Mouse (Mus musculus): ENCODE results near the gene E330017A01Rik.
"Not testable (repeated sequence)": the region's sequence is repeated elsewhere in the genome, so short reads cannot be mapped to it uniquely, and the experiment has no call there.

E330017A01Rik gene

DNA sequence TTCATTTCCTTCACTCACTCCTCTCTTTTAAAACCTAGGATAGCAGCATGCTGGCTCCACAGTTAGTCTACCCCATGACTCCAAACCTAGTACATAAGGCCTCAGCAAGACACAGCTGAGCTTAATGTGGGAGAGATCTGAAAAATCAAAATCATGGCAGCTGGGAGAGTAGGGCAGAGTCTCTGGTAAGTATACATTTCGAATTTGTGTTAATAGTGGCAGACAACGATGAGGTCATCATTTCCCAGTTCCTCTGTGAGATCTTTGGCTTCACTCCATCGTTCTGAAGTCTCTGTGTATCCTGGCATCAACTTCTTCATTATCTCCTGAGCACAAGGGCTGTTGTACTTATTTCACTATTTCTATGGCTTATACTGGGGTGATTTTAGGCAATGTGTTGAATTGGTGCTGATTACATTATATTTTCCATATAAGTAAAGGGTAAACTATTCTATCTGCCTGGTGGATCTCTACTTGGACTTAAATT lies at the start of gene E330017A01Rik:
E330017A01Rik (minus strand) TSS at position 51 of the 487 bp plus-strand sequence.
- DNase-seq (ENCODE audit: extremely low spot score) = no peak

DNA sequence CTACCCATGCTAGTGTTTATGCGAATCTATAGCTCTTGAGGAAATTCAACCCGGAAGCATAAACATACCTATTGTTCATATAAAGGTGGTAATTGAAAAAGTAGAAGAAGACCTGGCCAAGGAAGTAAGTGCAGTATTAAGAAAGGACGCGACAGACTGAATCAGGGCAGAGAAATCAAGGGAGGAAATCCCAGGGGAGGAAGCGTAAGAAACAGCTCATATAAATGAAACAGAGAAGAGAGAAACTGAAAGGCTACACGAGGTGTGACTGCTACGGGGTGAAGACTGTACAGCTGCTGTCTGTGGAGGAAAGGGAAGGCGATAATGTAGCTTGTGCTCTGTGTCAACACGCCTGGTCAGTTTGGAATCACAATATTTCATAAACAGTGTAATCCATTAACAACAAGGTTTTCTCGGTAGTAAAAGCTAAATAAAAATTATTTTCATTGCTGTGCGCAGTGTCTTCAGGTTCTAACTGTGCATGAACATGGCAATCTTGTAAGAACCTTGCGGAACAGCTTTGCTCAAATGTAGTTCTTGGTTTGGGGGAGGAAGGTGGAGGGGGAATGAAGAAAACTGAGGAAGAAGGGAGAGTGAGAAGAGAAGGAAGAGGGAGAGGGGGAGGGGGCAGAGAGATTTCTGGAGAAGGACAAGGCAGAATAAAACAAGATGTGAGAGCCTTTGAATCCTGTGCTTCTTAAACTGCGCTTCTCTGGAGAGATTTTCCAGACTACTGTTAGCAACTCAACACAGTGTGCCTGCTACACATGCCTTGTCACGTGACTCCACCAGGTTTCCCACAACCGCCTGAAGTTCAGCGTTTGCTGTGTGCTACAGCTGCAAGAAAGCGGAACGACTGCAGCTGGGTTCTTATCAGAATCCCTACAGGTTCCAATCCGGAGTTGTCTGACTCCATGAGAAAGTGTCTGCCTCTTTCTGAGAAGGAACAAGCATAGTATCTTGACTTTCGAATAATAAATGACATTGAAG lies 47.3 kb upstream of the E330017A01Rik start:
- no peak for DNase-seq (ENCODE audit: extremely low spot score)

DNA sequence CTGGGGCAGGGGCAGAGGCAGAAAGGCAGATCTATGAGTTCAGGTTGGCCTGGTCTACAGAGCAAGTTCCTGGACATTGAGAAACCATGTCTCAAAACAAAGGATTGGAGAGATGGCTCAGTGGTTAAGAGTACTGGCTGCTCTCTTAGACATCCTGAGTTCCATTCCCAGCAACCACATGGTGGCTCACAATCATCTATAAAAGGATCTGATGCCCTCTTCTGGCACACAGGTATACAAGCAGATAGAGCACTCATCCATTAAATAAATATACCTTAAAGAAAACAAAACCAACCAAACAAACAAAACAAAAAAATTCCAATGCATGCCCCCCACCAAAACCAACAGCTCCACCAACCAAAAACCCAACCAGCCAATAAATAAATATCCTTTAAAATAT lies 46.0 kb upstream of the E330017A01Rik start:
- DNase-seq (ENCODE audit: extremely low spot score) = no peak

DNA sequence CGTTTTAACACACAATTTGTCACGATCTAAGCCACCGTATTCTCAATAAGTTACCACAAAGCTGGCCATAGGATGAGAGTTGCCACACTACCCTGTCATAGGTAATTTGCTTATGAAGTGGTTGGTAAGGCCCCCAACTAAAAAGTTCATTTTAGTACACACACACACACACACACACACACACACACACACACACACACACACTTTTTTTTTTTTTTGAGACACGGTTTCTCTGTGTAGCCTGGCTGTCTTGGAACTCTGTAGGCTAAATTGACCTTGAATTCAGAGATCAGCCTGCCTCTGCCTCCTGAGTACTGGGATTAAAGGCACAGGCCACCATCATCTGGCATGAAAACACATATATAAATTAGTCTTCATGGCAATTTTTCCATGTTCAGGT lies 45.4 kb upstream of the E330017A01Rik start:
- DNase-seq (ENCODE audit: extremely low spot score) = no peak

DNA sequence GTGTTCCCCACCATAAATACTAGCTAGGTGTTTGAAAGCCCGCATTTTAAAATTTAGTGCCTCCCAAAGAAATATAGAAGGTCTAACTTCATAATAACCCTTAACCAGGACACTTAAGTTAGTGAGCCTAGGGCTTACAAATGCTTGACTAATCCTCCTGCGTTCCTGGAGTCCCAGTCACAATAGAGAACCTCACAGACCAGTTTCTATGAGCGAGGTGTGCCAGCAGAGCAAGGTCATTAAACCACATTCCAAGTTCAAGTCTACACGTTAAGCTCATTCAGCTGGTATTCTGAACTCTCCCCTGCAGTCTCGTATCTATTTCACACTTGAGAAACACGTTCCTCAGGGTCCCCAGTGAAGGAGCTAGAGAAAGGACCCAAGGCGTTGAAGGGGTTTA lies 44.3 kb upstream of the E330017A01Rik start:
- no peak for DNase-seq (ENCODE audit: extremely low spot score)

DNA sequence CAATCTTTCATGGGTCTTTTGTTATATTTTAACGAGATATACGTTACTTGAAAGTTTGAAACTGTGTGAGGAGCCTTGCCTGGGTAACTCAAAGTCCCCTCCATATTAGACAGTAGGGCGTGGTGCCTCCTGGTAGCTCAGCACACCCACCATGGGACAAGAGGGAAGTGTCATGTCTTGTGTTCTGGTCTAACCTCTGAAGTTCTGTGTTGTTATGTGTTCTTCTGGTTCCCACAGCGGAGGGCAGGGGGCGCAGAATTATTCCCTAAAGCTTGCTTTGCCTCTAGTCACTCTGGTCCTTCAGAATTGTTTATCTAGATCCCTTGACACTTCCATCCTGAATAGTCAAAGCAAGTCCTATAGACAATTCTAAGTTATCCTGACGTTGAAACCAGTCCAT lies 43.5 kb upstream of the E330017A01Rik start:
- no peak for DNase-seq (ENCODE audit: extremely low spot score)

DNA sequence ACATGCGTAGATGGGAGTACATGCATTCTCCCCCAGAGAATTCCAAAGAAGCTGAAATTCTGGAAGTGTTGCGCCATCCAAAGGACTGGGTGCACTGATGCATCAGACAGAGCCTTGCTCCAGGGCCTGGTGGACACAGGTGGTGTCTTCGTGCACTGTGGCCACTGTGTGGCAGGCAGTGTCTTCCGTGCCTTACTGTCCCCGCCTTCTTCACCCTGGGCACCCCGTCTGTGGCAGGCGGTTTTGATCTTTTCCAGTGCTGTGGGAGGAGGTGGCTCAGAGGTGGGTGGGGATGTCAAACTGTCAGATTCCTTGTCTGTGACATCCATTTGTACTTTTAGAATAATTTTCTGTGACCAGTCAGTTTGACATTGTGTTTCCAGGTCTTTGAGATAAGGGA lies 40.1 kb upstream of the E330017A01Rik start:
- no peak for DNase-seq (ENCODE audit: extremely low spot score)

DNA sequence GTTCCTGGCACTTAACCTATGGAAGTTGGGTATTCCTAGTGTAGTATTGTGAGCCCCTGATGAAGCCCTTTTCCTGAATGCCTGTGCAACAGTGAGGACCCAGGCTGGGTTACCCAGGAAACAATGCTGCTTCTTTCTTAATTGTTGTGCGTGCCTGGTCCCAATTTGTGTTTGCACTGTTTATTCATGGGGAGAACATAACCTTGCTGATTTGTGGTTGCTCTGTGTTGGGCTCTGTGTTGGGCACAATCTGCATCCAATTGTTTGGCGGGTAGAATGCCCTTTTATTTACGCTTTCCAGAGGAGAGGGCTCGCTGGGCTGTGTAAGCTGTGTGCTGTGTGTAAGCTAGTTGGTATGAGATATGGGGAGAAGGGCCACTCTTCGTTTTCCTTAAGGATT lies 39.0 kb upstream of the E330017A01Rik start:
- DNase-seq (ENCODE audit: extremely low spot score) = no peak

DNA sequence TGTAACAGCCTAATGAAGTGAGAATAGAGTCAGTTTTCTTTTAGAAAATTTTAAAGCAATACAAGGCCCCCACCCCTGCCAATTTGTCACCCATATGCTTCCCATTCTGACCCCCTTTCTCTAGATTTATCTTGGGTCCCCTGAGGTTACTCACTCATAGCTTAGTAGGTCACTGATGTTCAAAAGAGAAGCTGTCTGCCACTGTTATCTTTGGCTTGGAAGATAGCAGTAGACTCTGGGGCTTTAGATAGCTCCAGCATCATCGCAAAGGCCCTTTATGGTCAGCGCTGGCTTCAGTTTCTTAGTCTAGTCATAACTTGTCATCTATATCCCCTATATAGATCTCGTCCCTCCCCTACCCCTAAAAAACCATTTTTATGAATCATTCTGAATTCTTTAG lies 38.1 kb upstream of the E330017A01Rik start:
- DNase-seq (ENCODE audit: extremely low spot score) = no peak

DNA sequence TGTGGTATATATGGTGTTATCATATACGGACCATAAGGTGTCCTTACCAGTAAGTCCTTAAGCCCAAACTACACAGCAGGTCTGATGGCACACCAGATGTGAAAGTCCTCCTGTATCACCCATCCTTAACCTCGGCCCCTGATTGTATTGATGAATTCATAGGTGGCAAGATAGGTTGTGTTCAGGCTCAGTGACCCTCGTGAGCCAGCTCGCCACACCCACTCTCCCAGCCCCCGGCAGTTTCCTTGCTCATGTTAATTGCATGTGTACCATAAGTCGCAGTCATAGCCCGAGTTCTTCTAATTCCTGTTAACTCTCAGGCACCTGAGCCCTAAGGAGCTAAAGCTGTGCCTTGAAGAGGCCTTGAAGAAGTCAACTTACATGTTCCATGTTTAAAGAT lies 37.6 kb upstream of the E330017A01Rik start:
- no peak for DNase-seq (ENCODE audit: extremely low spot score)

DNA sequence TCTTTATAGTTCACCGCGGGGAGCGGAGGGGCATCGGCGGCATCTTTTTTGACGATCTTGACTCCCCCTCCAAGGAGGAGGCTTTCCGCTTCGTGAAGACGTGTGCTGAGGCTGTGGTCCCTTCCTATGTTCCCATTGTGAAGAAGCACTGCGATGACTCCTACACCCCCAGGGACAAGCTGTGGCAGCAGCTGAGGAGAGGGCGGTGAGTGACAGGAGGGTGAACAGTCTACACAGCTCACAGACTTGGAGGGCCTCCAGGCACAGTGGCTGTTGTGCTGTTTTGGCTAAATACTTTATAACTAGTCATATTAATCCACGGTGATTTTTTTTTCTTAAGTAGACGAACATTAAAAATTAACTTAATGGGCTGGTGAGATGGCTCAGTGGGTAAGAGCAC lies 36.7 kb upstream of the E330017A01Rik start:
- DNase-seq (ENCODE audit: extremely low spot score) = no peak

DNA sequence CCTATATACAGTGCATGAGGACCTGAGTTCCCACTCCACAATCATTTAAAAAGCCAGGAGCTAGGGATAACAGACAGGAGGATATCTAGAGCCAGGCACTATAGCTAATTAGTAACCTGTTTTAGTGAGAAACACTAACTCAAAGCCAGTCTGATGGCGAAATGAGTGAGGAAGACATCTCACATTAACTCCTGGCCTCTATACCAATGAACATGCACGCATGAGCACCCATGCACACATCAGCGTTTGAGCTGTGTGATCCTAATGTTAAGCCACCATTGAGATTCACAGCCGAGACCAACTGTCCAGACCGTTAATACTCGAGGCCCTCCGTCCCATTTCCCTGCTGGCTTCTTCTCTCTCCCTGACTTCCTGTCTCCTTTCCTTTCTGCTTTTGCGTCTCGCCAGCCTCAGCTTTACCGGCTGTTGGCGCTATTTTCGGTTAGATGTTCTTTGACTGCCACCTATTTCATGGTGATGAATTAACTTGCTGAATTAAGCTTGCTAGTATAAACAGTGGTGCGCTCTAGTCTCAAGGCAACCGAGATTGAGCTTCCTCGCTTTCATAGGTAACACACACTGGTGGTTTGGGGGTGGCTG lies 35.4 kb upstream of the E330017A01Rik start:
- DNase-seq (ENCODE audit: extremely low spot score) = no peak

DNA sequence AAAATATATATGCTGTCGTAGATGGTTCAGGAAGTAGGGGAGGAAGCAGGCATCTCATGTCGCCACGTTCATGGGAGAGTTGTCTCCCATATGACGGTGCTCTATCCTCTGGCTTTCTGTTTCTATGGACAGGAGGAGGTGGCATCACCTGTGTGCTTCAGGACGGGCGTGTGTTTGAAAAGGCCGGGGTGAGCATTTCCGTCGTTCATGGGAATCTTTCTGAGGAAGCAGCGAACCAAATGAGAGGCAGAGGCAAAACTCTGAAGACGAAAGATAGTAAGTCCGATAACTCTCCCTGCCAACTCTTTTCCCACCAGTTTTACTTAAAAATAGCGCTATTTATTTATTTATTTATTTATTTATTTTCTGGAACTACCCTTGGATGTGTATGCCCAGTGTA lies 33.9 kb upstream of the E330017A01Rik start:
- DNase-seq (ENCODE audit: extremely low spot score) = no peak

DNA sequence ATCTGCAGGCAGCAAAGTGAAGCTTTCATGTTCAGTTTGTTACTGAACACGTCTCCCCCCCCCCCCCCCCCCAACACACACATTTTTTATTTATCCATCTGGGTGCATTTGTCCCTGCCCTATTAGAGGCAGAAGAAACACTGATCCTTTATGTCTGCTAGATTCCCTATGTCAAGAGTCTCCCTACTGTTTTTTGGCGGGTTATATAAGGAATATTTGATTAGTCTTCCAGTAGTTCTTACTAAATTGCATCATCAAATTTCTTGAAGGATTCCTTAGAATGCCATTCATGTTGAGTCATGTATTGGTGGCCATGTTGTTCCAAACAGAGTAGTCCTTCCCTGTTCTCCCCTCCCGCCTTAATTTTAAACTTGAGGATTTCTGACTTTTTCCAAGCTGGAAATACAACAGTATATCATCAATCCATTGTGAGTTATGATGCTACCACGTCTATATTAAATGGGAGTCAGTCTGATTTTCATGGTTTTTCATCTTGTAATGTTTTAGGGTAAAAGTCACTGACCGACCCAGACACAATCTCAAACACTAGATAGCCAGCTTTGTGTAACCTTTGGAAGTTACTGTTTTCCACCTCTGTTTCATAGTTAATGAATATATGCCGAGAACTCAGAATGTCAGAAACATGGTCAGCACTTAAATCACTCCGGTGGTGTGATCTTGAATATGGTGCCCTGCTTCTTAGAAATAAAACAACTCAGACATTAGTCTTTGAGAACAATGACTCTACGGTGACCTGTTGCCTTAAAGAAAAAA lies 32.9 kb upstream of the E330017A01Rik start:
- DNase-seq (ENCODE audit: extremely low spot score) = no peak

DNA sequence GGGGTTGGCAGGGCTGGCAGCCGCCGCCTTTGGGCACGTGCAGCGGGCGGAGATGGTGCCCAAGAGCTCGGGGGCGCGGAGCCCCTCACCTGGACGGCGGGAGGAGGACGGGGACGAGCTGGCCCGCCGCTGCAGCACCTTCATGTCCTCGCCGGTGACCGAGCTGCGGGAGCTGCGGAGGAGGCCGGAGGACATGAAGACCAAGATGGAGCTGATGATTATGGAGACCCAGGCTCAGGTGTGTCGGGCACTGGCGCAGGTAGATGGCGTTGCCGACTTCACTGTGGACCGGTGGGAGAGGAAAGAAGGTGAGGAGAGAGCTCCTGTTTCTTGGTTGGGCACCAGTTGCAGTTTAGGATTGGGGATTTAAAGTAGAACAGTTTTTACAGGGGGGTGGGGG lies 32.1 kb upstream of the E330017A01Rik start:
- no peak for DNase-seq (ENCODE audit: extremely low spot score)

DNA sequence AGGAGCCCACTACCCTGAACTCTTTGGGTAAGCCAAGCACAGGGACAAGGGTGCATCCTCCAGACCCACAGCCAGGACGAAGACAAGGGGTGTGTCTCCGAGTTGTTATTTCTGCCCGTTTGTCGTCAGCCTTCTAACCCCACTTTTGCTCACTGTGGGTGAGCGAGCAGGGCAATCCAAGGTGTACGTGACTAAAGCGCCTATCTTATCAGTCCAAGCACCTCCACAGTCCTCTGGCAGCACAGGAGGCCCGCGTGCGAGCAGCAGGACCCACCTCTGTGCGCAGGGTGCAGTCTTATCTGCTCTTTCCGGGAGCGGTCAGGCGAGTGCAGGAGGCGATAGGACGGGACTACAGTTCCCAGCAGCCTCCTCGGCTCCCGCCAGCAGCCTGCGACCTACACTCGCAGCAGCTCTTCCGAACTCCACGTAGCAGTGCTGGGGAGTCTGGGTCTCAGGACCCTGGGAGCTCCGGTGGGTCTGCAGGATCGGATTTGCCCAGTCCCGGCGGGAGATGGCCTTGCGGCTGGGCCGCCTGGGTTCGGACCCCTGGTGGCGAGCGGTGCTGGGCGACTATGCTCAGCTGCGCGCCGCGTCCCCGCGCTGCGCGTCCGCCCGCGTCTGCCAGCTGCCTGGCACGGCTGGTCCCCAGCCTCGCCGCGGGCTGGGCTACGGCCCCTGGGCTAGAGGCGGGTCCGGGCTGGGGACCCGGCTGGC lies 31.5 kb upstream of the E330017A01Rik start, which contains the start of gene Cpox:
Cpox (plus strand) TSS at position 376 of the 714 bp plus-strand sequence.
- DNase-seq (ENCODE audit: extremely low spot score) = peak; percentile 85

DNA sequence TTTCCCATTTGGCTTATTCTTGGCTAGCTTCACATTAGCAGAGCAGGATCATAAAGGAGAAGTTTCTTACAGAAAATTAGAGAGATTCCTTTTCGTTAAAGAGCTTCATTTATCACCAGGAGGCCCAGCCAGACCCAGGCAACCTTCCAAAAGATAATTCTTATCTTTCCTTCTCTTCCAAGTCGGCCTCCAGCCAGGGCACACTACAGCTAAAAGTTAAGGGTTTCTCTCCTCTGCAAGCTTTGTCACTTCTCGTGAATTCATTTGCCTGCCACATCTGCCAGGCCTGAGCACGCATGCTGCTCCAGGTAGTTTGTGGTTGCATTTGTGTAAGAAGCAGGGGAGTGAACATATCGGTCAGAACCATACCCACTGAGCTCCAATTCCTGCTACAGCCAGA lies 30.7 kb upstream of the E330017A01Rik start:
- no peak for DNase-seq (ENCODE audit: extremely low spot score)

DNA sequence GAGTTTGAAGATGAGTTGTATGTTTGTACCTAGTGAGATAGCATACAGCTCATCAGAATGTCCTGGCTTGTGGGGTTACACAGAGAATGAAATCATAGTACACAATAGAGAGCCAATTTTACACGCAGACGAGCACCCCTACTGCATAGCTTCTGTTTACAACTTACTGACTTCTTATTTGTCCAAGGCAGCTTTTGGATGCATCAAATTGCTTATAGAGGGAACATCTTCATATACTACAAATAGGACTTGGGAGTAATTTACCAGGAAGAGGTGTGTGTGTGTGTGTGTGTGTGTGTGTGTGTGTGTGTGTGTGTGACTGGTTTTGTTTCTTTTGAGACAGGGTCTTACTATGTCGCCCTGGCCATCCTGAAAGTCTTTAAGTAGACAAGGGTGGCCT lies 30.0 kb upstream of the E330017A01Rik start:
- no peak for DNase-seq (ENCODE audit: extremely low spot score)

DNA sequence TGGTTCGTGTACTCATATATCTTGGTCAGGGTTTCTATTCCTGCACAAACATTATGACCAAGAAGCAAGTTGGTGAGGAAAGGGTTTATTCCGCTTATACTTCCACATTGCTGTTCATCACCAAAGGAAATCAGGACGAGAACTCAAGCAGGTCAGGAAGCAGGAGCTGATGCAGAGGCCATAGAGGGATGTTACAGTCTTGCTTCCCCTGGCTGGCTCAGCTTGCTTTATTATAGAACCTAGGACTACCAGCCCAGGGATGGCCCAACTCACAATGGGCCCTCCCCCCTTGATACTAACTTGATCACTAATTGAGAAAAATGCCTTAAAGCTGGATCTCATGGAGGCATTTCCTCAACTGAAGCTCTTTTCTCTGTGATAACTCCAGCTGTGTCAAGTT lies 28.1 kb upstream of the E330017A01Rik start:
- DNase-seq (ENCODE audit: extremely low spot score) = not testable (repeated sequence)

DNA sequence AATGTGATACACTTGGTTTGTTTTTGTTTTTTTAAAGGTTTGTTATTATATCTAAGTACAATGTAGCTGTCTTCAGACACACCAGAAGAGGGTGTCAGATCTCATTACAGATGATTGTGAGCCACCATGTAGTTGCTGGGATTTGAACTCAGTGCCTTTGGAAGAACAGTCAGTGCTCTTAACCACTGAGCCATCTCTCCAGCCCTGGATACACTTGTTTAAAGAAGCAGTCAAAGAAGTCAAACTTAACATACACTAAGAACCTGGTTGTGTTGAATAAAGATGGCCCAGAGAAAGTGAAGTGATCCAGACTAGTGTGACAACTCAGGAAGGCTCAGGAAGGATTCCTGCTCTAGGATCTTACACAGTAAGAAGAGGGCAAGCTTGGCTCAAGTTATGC lies 26.6 kb upstream of the E330017A01Rik start:
- DNase-seq (ENCODE audit: extremely low spot score) = not testable (repeated sequence)

DNA sequence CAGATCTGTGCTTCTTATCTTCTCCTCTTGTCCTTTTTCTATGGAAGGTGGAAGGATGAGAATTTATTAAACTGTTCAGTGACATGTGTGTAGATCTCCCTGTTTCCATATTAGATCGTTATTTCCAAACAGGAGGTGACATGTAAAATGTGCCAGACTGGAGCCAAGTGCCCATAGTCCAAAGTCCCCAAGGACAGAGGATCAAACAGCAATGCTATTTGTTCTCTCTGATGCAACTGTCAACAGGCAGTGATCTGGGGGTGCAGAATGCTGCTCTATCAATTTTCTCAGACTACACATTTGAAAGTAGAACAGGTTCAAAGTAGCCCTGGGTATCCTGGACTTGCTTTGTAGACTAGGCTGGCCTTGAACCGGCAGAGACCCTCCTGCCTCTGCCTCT lies 25.3 kb upstream of the E330017A01Rik start:
- no peak for DNase-seq (ENCODE audit: extremely low spot score)

Data from embryo, embryonic 9.5 days (tissue).